Mouse (Mus musculus) urinary bladder, postnatal 36 days (tissue): Measurements from ENCODE around the gene Rnf169.
"Not testable (repeated sequence)": the region's sequence is repeated elsewhere in the genome, so short reads cannot be mapped to it uniquely, and the experiment has no call there.

Experiments
- DNase-seq, 2 experiments: peaks; one replicate each; pipeline ENCODE4 v3.0.0; 2022; ENCODE audit warnings: low spot score in 2 of 2, mixed read lengths in 1 of 2

Rnf169 gene

DNA sequence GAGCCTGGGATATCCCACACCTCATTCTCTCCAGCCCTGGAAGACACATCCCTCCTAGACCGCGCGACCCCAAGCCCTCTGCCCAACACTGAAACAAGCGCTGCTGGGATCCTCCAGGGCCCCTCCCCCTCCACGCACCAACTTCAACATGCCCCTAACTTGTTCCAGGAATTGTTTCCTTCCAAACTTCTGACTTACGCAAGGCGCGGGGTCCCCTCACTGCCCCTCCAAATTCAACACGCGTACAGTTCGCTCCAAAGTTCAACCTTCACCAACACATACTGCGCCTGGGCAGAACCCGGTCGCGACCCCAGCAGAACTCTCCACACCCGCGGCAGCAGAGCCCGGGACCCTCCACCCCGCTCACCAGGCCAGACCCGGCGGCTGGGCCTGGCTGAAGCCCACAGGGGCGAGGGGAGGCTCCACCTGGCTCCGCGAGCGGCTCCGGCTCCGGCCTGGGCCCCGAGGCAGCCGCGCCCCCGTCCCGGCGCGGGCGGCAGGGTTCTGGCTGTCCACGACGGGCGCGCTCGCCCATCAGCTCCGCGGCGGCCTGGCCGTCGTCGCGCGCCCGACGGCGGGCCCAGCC, 609 bp downstream of the Rnf169 start:
- DNase-seq = peak in 1 of 2 experiments; percentile 32

- no peak for DNase-seq
These were observed 1.2 kb downstream of the Rnf169 start for GRCm38 (mm10) chr7:99979081-99979480.

DNA sequence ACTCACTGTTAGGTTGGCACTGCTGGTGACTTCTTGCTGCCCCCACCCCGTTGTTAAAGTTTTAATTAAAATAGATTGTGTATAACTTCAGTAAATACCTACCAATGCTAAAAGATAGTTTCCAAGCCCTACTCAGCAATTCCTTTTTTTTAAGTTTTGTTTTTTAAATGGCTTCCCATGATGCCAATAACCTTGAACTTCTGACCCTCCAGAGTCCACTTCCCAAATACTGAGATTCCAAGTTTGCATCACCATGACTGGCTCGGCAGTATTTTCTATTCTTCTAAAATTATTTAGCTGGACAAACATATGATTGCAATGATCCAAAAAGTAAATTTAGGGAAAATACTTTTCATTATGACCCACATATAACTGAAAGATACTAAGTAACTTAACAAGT, 2.2 kb downstream of the Rnf169 start:
- no peak for DNase-seq

GRCm38 (mm10) chr7:99975819-99976575, 4.3 kb downstream of the Rnf169 start:
- DNase-seq = no peak

DNA sequence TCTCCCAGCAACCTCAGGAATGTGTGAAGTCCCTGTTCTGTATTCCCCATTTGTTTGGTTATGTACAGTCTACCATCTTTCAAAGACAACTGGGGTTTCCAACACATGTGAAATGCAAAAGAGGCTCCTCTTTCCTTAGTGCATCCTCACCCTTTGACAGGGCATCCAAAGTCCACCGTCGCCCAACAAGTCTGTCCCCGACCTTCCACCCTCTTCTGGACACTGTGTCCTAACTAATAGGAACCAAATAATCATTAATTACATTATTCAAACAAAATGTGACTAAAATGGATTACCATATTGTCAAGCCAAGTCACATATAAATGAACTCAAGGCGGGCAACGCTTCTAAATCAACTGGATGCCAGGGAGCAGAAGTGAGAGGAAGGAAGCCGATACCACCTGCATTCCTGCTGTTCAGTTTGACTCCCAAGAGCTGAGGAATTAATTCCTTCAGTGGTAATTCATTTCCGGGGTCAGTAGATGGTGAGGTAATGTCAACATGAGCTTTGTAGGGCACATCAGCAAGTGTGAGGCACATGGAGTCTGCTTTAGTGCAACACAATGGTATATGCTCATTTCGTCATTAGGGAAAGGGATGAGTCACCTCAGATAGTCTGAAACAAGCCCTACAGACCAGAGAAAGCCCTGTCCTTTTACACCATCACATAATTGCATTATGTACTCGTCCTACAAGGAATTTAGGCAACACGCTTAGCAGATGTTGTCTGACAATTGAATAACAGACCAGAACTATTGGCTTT, 5.9 kb downstream of the Rnf169 start:
- DNase-seq = no peak

GRCm38 (mm10) chr7:99972912-99973311, 7.3 kb downstream of the Rnf169 start:
- not testable (repeated sequence) for DNase-seq

DNA sequence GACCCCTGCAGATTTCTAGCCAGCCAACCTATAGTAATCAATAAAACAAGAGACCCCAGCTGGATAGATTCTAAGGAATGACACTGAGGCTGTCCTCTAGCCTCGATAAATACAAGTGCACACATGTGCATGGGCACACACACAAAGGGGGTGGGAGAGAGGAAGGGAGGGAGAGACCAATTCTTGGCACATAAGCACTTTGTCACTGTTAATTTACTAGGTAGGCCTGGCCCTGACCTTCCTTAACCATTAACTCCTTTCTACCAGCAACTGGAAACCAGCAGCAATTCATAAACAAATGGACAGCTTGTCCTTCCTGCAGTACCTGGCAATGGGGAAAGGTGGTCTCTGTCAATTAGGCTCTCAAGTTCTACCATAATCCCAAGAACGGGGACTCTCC, 8.3 kb downstream of the Rnf169 start:
- DNase-seq = no peak

DNA sequence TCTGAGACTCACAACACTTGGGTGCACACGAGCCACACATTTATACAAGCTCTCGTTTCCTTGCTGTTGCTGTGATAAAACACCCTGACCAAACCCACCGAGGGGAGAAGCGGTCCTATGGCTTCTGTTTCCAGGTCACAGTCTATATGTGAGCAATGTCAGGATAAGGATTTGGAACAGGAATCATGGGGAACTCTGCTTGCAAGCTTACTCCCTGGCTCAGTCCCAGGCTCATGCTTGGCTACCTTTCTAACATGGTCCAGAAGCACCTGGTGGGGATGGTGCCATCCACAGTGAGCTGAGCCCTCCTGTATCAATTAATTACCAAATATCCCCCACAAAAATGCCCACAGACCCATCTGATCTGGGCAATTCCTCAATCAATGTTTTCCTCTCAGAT, 11.1 kb downstream of the Rnf169 start:
- DNase-seq = no peak

DNA sequence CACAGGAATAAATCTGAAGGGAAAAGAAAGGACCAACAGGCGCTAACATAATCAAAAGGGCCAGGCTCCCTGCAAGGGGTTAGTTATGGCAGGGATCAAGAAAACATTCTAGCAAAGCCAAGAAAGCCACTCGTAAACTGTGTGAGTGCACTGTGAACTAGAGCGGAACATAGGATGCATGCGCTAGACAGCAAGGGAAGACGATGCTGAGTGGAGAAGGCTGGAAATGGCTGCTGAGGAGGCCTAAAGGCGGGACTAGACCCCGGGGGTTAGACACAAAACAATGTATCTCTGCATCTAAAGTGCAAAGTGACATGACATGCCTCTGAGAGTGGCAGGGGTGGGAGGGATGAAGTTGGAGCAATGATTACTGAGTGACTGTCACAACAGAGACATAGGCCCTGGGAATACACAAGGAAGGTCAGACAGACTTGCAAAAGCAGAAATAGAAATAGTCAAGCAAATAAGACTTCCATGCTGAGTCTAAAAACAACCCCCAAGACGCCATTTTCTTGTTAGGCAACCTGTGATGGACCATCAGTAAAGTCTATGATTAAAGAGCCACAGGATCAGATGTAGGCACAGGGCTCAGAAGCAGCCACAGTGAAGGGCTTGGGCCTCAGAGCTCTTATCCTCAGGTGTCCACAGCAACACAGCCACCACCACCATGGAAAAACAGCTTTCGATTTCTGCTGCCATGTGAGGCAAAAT, 14.1 kb downstream of the Rnf169 start:
- no peak for DNase-seq

GRCm38 (mm10) chr7:99965020-99965841, 15.0 kb downstream of the Rnf169 start:
- no peak for DNase-seq

- no peak for DNase-seq
These were observed 16.9 kb downstream of the Rnf169 start for GRCm38 (mm10) chr7:99963237-99963860.

DNA sequence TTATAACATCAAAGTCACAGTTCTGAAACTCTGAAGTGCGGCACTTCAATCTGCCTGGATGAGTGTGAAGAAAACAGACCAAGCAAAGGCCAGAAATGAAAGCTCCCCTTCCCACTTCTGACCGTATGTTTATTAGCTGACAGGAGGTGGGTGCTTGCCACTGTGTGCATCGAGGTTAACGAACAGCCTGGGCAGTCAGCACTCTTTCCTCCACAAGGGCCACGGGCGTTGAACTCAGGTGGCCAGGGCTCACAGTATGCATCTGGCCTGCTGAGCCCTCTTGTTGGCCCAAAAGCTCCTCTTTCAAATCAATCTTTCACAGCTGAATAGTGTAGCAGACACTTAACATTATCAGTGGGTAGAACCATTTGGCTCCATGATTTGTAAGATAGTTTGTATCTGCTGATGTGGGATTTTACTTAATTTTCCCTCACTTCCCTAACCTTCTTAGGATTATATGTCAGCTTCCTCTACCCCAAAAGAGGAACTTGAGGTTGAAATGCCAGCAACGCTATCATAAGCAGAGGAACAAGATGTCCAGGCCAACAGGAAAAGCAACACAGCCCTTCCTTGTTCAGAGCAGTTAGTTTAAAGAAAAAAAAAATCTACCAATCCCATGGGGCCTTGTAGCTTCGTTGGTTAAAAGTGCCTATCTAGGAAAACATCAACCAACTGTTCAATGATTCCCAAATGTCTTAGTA, 17.6 kb downstream of the Rnf169 start:
- no peak for DNase-seq

- DNase-seq = no peak
These were observed 18.7 kb downstream of the Rnf169 start for GRCm38 (mm10) chr7:99961518-99961917.

DNA sequence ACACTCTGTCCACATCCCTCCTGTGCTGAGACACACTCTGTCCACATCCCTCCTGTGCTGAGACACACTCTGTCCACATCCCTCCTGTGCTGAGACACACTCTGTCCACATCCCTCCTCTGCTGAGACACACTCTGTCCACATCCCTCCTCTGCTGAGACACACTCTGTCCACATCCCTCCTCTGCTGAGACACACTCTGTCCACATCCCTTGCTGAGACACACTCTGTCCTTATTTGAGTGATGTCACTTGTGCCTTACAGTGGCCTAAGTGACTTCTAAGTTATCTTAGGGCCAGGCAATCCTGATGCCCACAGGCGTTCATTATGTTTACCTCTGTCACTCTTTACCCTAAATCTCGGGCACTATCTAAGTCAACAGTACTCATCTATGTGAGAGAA, 19.7 kb downstream of the Rnf169 start:
- DNase-seq = not testable (repeated sequence)

- DNase-seq = no peak
These were observed 22.9 kb downstream of the Rnf169 start for GRCm38 (mm10) chr7:99957226-99957965.

DNA sequence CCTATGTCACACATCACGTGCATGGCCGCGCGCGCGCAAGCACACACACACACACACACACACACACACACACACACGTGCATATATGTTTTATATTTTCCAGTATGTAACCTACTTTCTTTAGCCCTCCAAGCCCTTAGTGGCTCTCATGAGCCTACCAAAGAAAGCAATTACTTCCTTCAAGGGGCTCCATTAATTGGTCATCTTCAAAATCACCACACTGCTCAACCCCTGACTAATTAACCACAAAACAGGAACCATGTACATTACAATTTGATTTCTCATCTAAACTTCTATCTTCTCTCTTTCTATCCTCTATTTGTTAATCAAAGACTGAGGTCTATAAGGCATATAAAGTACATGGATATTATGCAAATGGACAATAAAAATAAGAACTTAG, 24.2 kb downstream of the Rnf169 start:
- no peak for DNase-seq

DNA sequence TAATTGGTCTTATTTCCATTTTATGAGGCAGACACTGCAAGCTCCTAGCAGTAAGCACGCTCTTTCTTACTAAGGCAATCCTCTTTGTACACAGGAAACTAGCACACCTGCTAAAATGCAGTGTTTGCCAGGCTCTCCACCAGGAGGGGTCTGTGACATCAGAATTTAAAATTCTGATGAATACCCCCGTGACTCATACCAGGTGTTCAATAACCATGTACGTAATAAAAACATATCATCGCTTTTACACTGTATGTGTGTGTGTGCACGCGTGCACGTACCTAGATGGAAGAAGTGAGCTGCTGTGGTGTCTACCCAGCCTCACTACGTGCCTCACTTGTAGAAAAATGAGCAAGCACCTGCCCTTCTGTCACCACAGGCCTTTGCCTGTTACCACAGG, 26.0 kb downstream of the Rnf169 start:
- no peak for DNase-seq

DNA sequence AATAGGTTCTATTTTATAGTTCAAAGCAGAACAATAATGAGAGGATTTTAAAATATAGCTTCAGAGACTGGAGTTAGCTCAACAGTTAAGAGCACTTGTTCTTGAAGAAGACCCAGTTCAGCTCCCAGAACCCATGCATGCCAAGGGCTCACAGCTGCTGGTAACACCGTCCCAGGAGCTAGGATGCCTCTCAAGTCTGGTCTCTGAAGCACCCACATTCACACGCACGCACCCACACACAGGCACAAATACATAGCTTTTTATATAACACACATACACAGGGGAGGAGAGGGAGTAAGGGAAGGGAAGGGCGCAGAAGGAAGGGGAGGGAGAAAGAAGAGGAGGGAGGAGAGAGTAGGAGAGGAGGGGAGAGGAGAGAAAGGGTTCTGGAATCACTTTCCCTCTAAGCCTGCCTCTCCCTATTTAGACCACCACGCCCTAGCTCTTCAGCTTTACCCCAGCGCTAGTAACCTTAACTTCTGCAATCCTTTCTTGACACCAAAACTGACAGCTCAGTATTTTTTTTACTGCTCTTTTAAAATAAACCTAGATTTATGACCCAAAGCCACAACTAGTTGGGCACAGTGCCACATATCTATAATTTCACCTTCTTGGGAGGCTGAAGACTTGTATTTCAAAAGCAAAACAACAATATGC, 26.7 kb downstream of the Rnf169 start:
- DNase-seq = no peak

DNA sequence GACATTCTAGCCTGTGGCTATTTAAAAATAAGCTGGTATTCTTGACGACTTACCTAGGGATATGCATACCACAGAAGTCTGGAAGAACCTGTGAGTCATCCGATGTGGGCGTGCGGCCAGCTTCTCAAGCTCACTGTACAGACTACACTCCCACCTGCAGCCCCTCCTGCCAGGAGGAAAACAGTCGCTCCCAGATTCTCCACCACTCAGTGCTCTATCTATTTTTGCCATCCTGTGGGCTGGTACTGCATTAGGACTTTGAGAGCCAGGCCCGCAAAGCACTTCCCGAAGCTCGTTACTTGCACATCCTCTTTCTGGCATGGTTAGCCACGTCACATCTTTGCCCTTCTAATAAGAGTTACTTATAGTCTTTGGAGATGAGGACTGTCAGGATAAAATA, 32.9 kb downstream of the Rnf169 start:
- DNase-seq = no peak
